Mouse (Mus musculus): Measurements from ENCODE around the gene Parn. TPM values are rescaled to one million over a fixed set of nuclear protein-coding genes. Genes with fewer than 3 reads are reported as not detected.
"Not testable (repeated sequence)": the region's sequence is repeated elsewhere in the genome, so short reads cannot be mapped to it uniquely, and the experiment has no call there.

The Parn gene
- polyA plus RNA-seq, 1 experiment from 2014 or later = 44.1 TPM

- no peaks in the 10 kb centered on the region for H3K9me3 ChIP-seq (ENCODE audit: control insufficient read depth, low read length)
- H3K27ac ChIP-seq (ENCODE audit: low read depth, low read length) = no peak overlapping the region
- peak; percentile 18; the same call in 1 of the 2 replicates for ATAC-seq (ENCODE audit: low FRiP score)
Observed at GRCm38 (mm10) chr16:13672386-13672898, 4.5 kb upstream of the Parn start.

GRCm38 (mm10) chr16:13671685-13672385, 3.9 kb upstream of the Parn start, which contains the start of the genes Bfar and 3110001I22Rik:
Bfar (plus strand) TSS chr16:13671858.
3110001I22Rik (plus strand) TSS chr16:13671929.
- no peaks in the 10 kb centered on the region for H3K9me3 ChIP-seq (ENCODE audit: control insufficient read depth, low read length)
- under 1% methylated on average over 54 of the region's 54 CpGs for WGBS
- H3K27ac ChIP-seq (ENCODE audit: low read depth, low read length) = peak within 1 kb of the TSS; percentile 26; the same call in 1 of the 2 replicates

More at GRCm38 (mm10) chr16:13672386-13672898, 4.5 kb upstream of the Parn start:
- Histone ChIP-seq H3K4me1 (ENCODE audit: control insufficient read depth, insufficient read depth, low read length) (peaks cover 6% of the 10 kb centered on the region), H3K36me3 (ENCODE audit: control insufficient read depth, insufficient read depth, low read length) (peaks cover 9% of the 10 kb centered on the region), H3K4me3 (ENCODE audit: low read depth, low read length) (peak overlapping the region; percentile 76), H3K4me2 (peak overlapping the region; percentile 85), H3K27me3 (ENCODE audit: control insufficient read depth, insufficient read depth, low read length) (no peaks in the 10 kb centered on the region), H3K9ac (ENCODE audit: low read length) (peak overlapping the region; percentile 85)
- peak; percentile 94 for DNase-seq (ENCODE audit: low spot score, missing footprints)
- WGBS = 2% methylated on average over 20 of the region's 20 CpGs

GRCm38 (mm10) chr16:13670896-13671295, 2.9 kb upstream of the Parn start:
- H3K27ac ChIP-seq (ENCODE audit: low read depth, low read length); H3K4me2 ChIP-seq; H3K4me1 ChIP-seq (ENCODE audit: control insufficient read depth, insufficient read depth, low read length); H3K4me3 ChIP-seq (ENCODE audit: low read depth, low read length); ATAC-seq (ENCODE audit: low FRiP score); H3K36me3 ChIP-seq (ENCODE audit: control insufficient read depth, insufficient read depth, low read length); H3K9ac ChIP-seq (ENCODE audit: low read length); DNase-seq (ENCODE audit: low spot score, missing footprints); H3K9me3 ChIP-seq (ENCODE audit: control insufficient read depth, low read length); H3K27me3 ChIP-seq (ENCODE audit: control insufficient read depth, insufficient read depth, low read length): not testable (repeated sequence)
- WGBS = 80% methylated on average over 5 of the region's 5 CpGs

More at GRCm38 (mm10) chr16:13671685-13672385, 3.9 kb upstream of the Parn start, which contains the start of the genes Bfar and 3110001I22Rik:
- peak within 1 kb of the TSS; percentile 85 for H3K4me2 ChIP-seq
- H3K4me3 ChIP-seq (ENCODE audit: low read depth, low read length) = peak within 1 kb of the TSS; percentile 76
- peaks cover 3% of the 10 kb centered on the region; the same call in 1 of the 2 replicates for H3K36me3 ChIP-seq (ENCODE audit: control insufficient read depth, insufficient read depth, low read length)
- H3K27me3 ChIP-seq (ENCODE audit: control insufficient read depth, insufficient read depth, low read length) = no peaks in the 10 kb centered on the region
- peak within 1 kb of the TSS; percentile 85 for H3K9ac ChIP-seq (ENCODE audit: low read length)
- ATAC-seq (ENCODE audit: low FRiP score) = peak; percentile 94
- peaks cover 8% of the 10 kb centered on the region for H3K4me1 ChIP-seq (ENCODE audit: control insufficient read depth, insufficient read depth, low read length)
- peak; percentile 99 for DNase-seq (ENCODE audit: low spot score, missing footprints)

- no peak overlapping the region for H3K27ac ChIP-seq (ENCODE audit: low read depth, low read length)
- no peak overlapping the region for H3K9ac ChIP-seq (ENCODE audit: low read length)
- H3K27me3 ChIP-seq (ENCODE audit: control insufficient read depth, insufficient read depth, low read length) = no peaks in the 10 kb centered on the region
- H3K9me3 ChIP-seq (ENCODE audit: control insufficient read depth, low read length) = no peaks in the 10 kb centered on the region
- WGBS = 83% methylated on average over 1 of the region's 1 CpGs
- ATAC-seq (ENCODE audit: low FRiP score) (no peak), DNase-seq (ENCODE audit: low spot score, missing footprints) (no peak)
- H3K4me1 ChIP-seq (ENCODE audit: control insufficient read depth, insufficient read depth, low read length) = peaks cover 8% of the 10 kb centered on the region
- H3K36me3 ChIP-seq (ENCODE audit: control insufficient read depth, insufficient read depth, low read length) = 0 out of 2 replicates have a peak, but pooled peaks cover 2% of the 10 kb centered on the region
- H3K4me3 ChIP-seq (ENCODE audit: low read depth, low read length) = no peak overlapping the region
- no peak overlapping the region for H3K4me2 ChIP-seq
Observed at GRCm38 (mm10) chr16:13669282-13669681, 1.3 kb upstream of the Parn start.

GRCm38 (mm10) chr16:13668402-13669108, 585 bp upstream of the Parn start:
- Histone ChIP-seq H3K9ac (ENCODE audit: low read length) (peak overlapping the region; percentile 79; the same call in 1 of the 2 replicates), H3K9me3 (ENCODE audit: control insufficient read depth, low read length) (no peaks in the 10 kb centered on the region), H3K4me1 (ENCODE audit: control insufficient read depth, insufficient read depth, low read length) (peaks cover 8% of the 10 kb centered on the region), H3K4me3 (ENCODE audit: low read depth, low read length) (peak overlapping the region; percentile 77), H3K4me2 (peak overlapping the region; percentile 84; the same call in 1 of the 2 replicates), H3K27me3 (ENCODE audit: control insufficient read depth, insufficient read depth, low read length) (no peaks in the 10 kb centered on the region), H3K27ac (ENCODE audit: low read depth, low read length) (no peak overlapping the region), H3K36me3 (ENCODE audit: control insufficient read depth, insufficient read depth, low read length) (0 out of 2 replicates have a peak, but pooled peaks cover 3% of the 10 kb centered on the region)
- DNase-seq (ENCODE audit: low spot score, missing footprints) (peak; percentile 82), ATAC-seq (ENCODE audit: low FRiP score) (no peak)
- WGBS = 79% methylated on average over 10 of the region's 10 CpGs

GRCm38 (mm10) chr16:13660736-13661135, 7.2 kb downstream of the Parn start:
- no peaks in the 10 kb centered on the region for H3K4me1 ChIP-seq (ENCODE audit: control insufficient read depth, insufficient read depth, low read length)
- H3K9me3 ChIP-seq (ENCODE audit: control insufficient read depth, low read length) = no peaks in the 10 kb centered on the region
- no peak overlapping the region for H3K4me2 ChIP-seq
- peaks cover 9% of the 10 kb centered on the region for H3K36me3 ChIP-seq (ENCODE audit: control insufficient read depth, insufficient read depth, low read length)
- H3K9ac ChIP-seq (ENCODE audit: low read length) = no peak overlapping the region
- WGBS = 91% methylated on average over 9 of the region's 9 CpGs
- no peaks in the 10 kb centered on the region for H3K27me3 ChIP-seq (ENCODE audit: control insufficient read depth, insufficient read depth, low read length)
- H3K4me3 ChIP-seq (ENCODE audit: low read depth, low read length) = no peak overlapping the region
- H3K27ac ChIP-seq (ENCODE audit: low read depth, low read length) = no peak overlapping the region
- ATAC-seq (ENCODE audit: low FRiP score) = no peak
- DNase-seq (ENCODE audit: low spot score, missing footprints) = no peak

- no peak overlapping the region for H3K9ac ChIP-seq (ENCODE audit: low read length)
- 97% methylated on average over 3 of the region's 3 CpGs for WGBS
- H3K9me3 ChIP-seq (ENCODE audit: control insufficient read depth, low read length) = no peaks in the 10 kb centered on the region
- no peaks in the 10 kb centered on the region for H3K27me3 ChIP-seq (ENCODE audit: control insufficient read depth, insufficient read depth, low read length)
- no peak overlapping the region for H3K4me2 ChIP-seq
- peaks cover 10% of the 10 kb centered on the region for H3K36me3 ChIP-seq (ENCODE audit: control insufficient read depth, insufficient read depth, low read length)
- ATAC-seq (ENCODE audit: low FRiP score) (no peak), DNase-seq (ENCODE audit: low spot score, missing footprints) (no peak)
- no peak overlapping the region for H3K27ac ChIP-seq (ENCODE audit: low read depth, low read length)
- H3K4me1 ChIP-seq (ENCODE audit: control insufficient read depth, insufficient read depth, low read length) = no peaks in the 10 kb centered on the region
- no peak overlapping the region for H3K4me3 ChIP-seq (ENCODE audit: low read depth, low read length)
Observed at GRCm38 (mm10) chr16:13658886-13659285, 9.1 kb downstream of the Parn start.

GRCm38 (mm10) chr16:13645930-13646329, 22.0 kb downstream of the Parn start:
- no peaks in the 10 kb centered on the region for H3K9me3 ChIP-seq (ENCODE audit: control insufficient read depth, low read length)
- DNase-seq (ENCODE audit: low spot score, missing footprints) (no peak), ATAC-seq (ENCODE audit: low FRiP score) (no peak)
- H3K27ac ChIP-seq (ENCODE audit: low read depth, low read length) = no peak overlapping the region
- no peaks in the 10 kb centered on the region for H3K27me3 ChIP-seq (ENCODE audit: control insufficient read depth, insufficient read depth, low read length)
- no peak overlapping the region for H3K4me3 ChIP-seq (ENCODE audit: low read depth, low read length)
- H3K9ac ChIP-seq (ENCODE audit: low read length) = no peak overlapping the region
- no peaks in the 10 kb centered on the region for H3K4me1 ChIP-seq (ENCODE audit: control insufficient read depth, insufficient read depth, low read length)
- no peak overlapping the region for H3K4me2 ChIP-seq
- 88% methylated on average over 4 of the region's 4 CpGs for WGBS
- H3K36me3 ChIP-seq (ENCODE audit: control insufficient read depth, insufficient read depth, low read length) = peaks cover 2% of the 10 kb centered on the region; the same call in 1 of the 2 replicates
